Mouse (Mus musculus): Measurements from ENCODE around the gene Ehhadh. TPM values are rescaled to one million over a fixed set of nuclear protein-coding genes. Genes with fewer than 3 reads are reported as not detected.
"Not testable (repeated sequence)": the region's sequence is repeated elsewhere in the genome, so short reads cannot be mapped to it uniquely, and the experiment has no call there.

Gene Ehhadh
- total and polyA plus RNA-seq, 3 experiments: 5.3 to 6.6 TPM; not detected in 1

DNA sequence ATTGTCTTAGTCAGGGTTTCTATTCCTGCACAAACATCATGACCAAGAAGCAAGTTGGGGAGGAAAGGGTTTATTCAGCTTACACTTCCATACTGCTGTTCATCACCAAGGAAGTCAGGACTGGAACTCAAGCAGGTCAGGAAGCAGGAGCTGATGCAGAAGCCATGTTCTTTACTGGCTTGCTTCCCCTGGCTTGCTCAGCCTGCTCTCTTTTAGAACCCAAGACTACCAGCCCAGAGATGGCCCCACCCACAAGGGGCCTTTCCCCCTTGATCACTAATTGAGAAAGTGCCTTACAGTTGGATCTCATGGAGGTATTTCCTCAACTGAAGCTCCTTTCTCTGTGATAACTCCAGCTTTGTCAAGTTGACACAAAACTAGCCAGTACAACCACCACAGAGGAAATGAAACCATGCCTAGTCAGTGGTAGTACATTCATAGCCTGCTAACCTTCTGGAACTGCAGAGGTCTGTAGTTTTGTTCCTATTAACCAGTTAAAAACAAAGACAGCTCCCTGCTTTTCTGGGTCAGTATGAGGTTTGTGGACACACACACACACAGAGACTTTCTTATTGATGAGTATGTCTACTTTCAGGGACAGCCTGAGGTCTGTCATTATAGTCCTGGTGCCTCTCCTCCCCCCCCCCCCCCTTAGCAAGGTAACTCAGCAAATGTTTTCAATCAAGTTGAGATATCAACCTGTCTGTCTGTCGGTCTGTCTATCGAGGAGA, 5.6 kb upstream of the Ehhadh start:
- DNase-seq (ENCODE audit: low read depth, low spot score): peak; percentile 45
- H3K79me2 ChIP-seq (ENCODE audit: control insufficient read depth, insufficient read depth, low read length, poor library complexity); H3K9me3 ChIP-seq (replicated peaks; ENCODE audit: insufficient read depth, low read length); H3K27me3 ChIP-seq (ENCODE audit: control insufficient read depth in 1 of 2, insufficient read depth in 2 of 2, low read length in 2 of 2); H3K4me1 ChIP-seq (ENCODE audit: control insufficient read depth in 1 of 2, insufficient read depth in 2 of 2, low read length in 2 of 2): not testable (repeated sequence)
- TF ChIP-seq SIN3A (IDR thresholded peaks at IDR 0.05; ENCODE audit: low read length): peak; percentile 6; the same call in 1 of the 2 replicates
- H3K36me3 ChIP-seq (ENCODE audit: control insufficient read depth in 1 of 2, insufficient read depth in 2 of 2, low read length in 2 of 2): peaks cover 0 to 25% of the 10 kb centered on the region in 2 experiments; a peak in 2 of 4 replicates
- H3K9ac ChIP-seq (ENCODE audit: control insufficient read depth, low read depth, low read length, poor library complexity, severe bottlenecking): peak overlapping the region; percentile 62
- H3K4me3 ChIP-seq (ENCODE audit: control insufficient read depth in 1 of 2, insufficient read depth in 1 of 2, low read depth in 2 of 2, low read length in 2 of 2): peak overlapping the region; percentile 85 to 92
- H3K27ac ChIP-seq (ENCODE audit: control insufficient read depth, low read depth, low read length): peak overlapping the region; percentile 86

DNA sequence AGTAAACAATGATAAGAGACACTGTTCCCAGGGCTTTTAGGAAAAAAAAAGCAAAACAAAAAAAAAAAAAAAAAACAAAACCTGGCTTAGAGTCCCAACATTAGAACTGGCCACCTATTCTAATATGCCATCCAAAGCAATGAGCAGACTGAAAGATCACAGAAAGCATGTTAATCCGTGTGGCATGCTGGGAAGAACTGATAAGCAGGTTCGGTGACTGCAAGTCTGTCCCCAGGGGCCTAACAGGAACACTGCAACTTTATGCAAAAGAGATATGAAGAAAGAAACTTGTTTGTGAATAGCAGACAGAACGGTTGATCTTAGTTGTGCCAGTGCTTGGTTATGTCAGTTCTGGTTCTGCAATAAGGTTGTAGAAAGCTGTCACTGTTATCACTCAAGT, 4.2 kb upstream of the Ehhadh start:
- Histone ChIP-seq H3K27me3 (ENCODE audit: control insufficient read depth in 1 of 2, insufficient read depth in 2 of 2, low read length in 2 of 2) (no peaks in the 10 kb centered on the region), H3K79me2 (ENCODE audit: control insufficient read depth, insufficient read depth, low read length, poor library complexity) (no peaks in the 10 kb centered on the region; the same call in 1 of the 2 replicates), H3K36me3 (ENCODE audit: control insufficient read depth in 1 of 2, insufficient read depth in 2 of 2, low read length in 2 of 2) (peaks cover 0 to 25% of the 10 kb centered on the region in 2 experiments; a peak in 2 of 4 replicates), H3K4me1 (ENCODE audit: control insufficient read depth in 1 of 2, insufficient read depth in 2 of 2, low read length in 2 of 2) (peaks cover 4 to 7% of the 10 kb centered on the region in 2 experiments; a peak in 2 of 4 replicates), H3K9ac (ENCODE audit: control insufficient read depth, low read depth, low read length, poor library complexity, severe bottlenecking) (peak overlapping the region; percentile 11; the same call in 1 of the 2 replicates), H3K4me3 (ENCODE audit: control insufficient read depth in 1 of 2, insufficient read depth in 1 of 2, low read depth in 2 of 2, low read length in 2 of 2) (no peak overlapping the region), H3K9me3 (replicated peaks; ENCODE audit: insufficient read depth, low read length) (no peaks in the 10 kb centered on the region), H3K27ac (ENCODE audit: control insufficient read depth, low read depth, low read length) (peak overlapping the region; percentile 86)
- TF ChIP-seq ETS1 (IDR thresholded peaks at IDR 0.05; ENCODE audit: low read depth, low read length): peak; percentile 68; the same call in 1 of the 2 replicates
- 0 out of 2 replicates have a peak, but pooled peaks have one; percentile 55 for TF ChIP-seq RCOR1 (IDR thresholded peaks at IDR 0.05; ENCODE audit: low read depth, low read length)
- TF ChIP-seq ZNF384 (IDR thresholded peaks at IDR 0.05; ENCODE audit: low read depth, low read length): peak; percentile 84
- TF ChIP-seq HCFC1 (IDR thresholded peaks at IDR 0.05; ENCODE audit: low read depth, low read length): peak; percentile 64; the same call in 1 of the 2 replicates
- TF ChIP-seq EP300 (IDR thresholded peaks at IDR 0.05; ENCODE audit: low read depth in 1 of 2, low read length in 2 of 2): peak; percentile 73 to 76
- peak; percentile 85 for TF ChIP-seq TAL1 (IDR thresholded peaks at IDR 0.05; ENCODE audit: low read length)
- no peak for TF ChIP-seq CHD2 (IDR thresholded peaks at IDR 0.05; ENCODE audit: low read length)
- TF ChIP-seq JUND (IDR thresholded peaks at IDR 0.05; ENCODE audit: low read depth, low read length): no peak
- peak; percentile 87 for TF ChIP-seq MYC (IDR thresholded peaks at IDR 0.05; ENCODE audit: low read depth, low read length)
- TF ChIP-seq MXI1 (IDR thresholded peaks at IDR 0.05; ENCODE audit: low read depth, low read length): peak; percentile 81; the same call in 1 of the 2 replicates
- TF ChIP-seq MAX (IDR thresholded peaks at IDR 0.05; ENCODE audit: low read length): peak; percentile 66
- TF ChIP-seq CTCF (IDR thresholded peaks at IDR 0.05 in 2 of 3, conservative IDR thresholded peaks at IDR 0.05 in 1 of 3; ENCODE audit: control insufficient read depth in 1 of 3, insufficient read depth in 1 of 3, low read depth in 2 of 3, low read length in 3 of 3, poor library complexity in 1 of 3, severe bottlenecking in 1 of 3): peak in 2 of 3 experiments; percentile 19 to 24; a peak in 4 of 6 replicates
- TF ChIP-seq TBP (IDR thresholded peaks at IDR 0.05; ENCODE audit: low read depth, low read length): peak; percentile 34; the same call in 1 of the 2 replicates
- TF ChIP-seq SIN3A (IDR thresholded peaks at IDR 0.05; ENCODE audit: low read length): peak; percentile 69
- peak; percentile 81 for TF ChIP-seq TCF12 (IDR thresholded peaks at IDR 0.05; ENCODE audit: low read depth, low read length)
- no peak for TF ChIP-seq ZKSCAN1 (IDR thresholded peaks at IDR 0.05; ENCODE audit: low read depth, low read length)
- no peak for TF ChIP-seq POLR2AphosphoS2 (IDR thresholded peaks at IDR 0.05; ENCODE audit: low read length)
- peak; percentile 92 for TF ChIP-seq GATA1 (IDR thresholded peaks at IDR 0.05; ENCODE audit: low read depth, low read length)
- TF ChIP-seq NELFE (IDR thresholded peaks at IDR 0.05; ENCODE audit: low read depth, low read length): no peak
- peak; percentile 87 for DNase-seq (ENCODE audit: low read depth, low spot score)

All from MEL (cell line).